Mouse (Mus musculus) ES-E14 (cell line): ENCODE results near the gene Gm44502.

Experiments used
- MAFK ChIP-seq: IDR thresholded peaks from 2 replicates; pipeline ENCODE4 v1.6.1; 2014; ENCODE audit warnings: mild to moderate bottlenecking, low read depth, low read length, inconsistent platforms; ENCODE audit not compliant: insufficient read depth
- ZNF384 ChIP-seq: IDR thresholded peaks from 2 replicates; pipeline ENCODE4 v1.6.1; 2012; ENCODE audit warnings: low read depth, low read length, inconsistent platforms

- TF ChIP-seq ZNF384 (no peak), MAFK (no peak)
Observed at GRCm38 (mm10) chr15:89378831-89379401, 50.6 kb downstream of the Gm44502 start, which contains the start of gene Odf3b.
